Mouse (Mus musculus): ENCODE results near the gene Crat. TPM values are rescaled to one million over a fixed set of nuclear protein-coding genes. Genes with fewer than 3 reads are reported as not detected.

Gene Crat
- polyA plus RNA-seq, 1 experiment from 2014 or later = 27.7 TPM

DNA sequence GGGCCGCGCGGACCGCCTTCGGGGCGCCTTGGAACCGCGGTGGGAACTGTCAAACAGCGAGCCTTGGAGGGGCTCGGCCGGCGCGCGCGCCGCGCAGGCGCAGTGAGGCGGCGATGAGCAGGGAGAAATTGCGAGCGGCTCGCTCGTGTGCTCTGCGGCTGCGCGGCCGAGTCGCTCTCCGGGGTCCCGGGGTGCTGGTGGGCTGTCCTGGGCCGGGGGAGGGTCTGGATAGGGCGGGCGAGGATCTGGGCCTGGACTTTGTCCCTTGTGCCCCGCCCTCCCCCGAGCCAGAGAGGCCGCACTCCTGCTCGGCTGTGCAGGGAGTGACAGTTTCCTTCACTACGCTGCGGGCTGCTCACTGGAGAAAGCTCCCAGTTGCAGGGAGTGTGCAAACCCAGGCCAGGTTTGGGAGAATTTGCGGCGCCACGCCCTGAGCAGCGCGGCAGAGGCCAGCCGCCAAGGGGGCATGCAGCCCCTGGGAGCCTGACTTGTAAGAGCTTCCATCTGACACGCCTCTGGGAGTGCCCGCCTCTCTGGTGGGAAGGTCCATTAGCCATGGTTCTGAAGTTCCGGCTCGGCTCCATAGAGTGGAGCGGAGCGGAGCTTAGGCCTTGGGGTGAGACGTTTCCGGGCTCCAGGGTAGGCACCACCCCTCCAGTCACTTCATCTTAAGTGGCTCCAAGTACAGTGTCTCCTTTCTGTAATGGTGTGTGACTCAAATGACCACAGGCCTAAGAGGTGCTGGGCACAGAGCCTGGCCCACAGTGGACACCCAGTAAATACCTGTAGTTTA lies 22.8 kb downstream of the Crat start:
- WGBS = under 1% methylated on average over 54 of the region's 54 CpGs
- Histone ChIP-seq H3K36me3 (ENCODE audit: control insufficient read depth, insufficient read depth, low read length) (peaks cover 8% of the 10 kb centered on the region; the same call in 1 of the 2 replicates), H3K27me3 (ENCODE audit: control insufficient read depth, insufficient read depth, low read length) (no peaks in the 10 kb centered on the region), H3K4me3 (ENCODE audit: low read depth, low read length) (peak overlapping the region; percentile 65), H3K27ac (ENCODE audit: low read depth, low read length) (peak overlapping the region; percentile 89), H3K9me3 (ENCODE audit: control insufficient read depth, low read length) (no peaks in the 10 kb centered on the region), H3K9ac (replicated peaks; ENCODE audit: low read depth, low read length) (peak overlapping the region; percentile 72), H3K4me2 (ENCODE audit: low read depth, low read length) (peak overlapping the region; percentile 87), H3K4me1 (ENCODE audit: control insufficient read depth, insufficient read depth, low read length) (peaks cover 13% of the 10 kb centered on the region)
- ATAC-seq (ENCODE audit: low read depth) = peak; percentile 80

DNA sequence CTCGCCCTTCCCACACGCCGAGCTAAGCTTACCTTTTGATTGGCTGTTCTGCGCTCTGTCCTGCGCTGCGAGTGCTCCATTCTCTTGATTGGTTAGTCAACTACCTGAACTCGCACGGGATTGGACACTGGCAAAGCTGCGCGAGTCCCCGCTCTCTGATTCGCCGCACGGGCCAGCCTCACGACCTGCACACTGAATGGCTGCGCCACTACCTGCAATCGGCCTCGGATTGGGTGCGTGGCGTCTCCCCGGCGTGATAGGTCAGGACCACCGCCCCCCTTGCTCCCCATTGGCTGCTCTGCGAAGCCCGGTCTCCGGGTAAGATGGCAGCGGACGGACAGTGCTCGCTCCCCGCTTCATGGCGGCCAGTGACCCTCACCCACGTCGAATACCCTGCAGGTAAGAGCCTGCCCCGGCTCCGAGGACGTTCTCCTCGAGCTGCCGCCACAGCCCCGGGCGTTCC lies 23.5 kb downstream of the Crat start, which contains the start of gene Dolpp1:
TSS of gene Dolpp1 (plus strand) at position 141 of the 463 bp plus-strand sequence.
- WGBS = 0% methylated on average over 40 of the region's 40 CpGs
- peak; percentile 99 for ATAC-seq (ENCODE audit: low read depth)
- H3K9ac ChIP-seq (replicated peaks; ENCODE audit: low read depth, low read length) = peak within 1 kb of the TSS; percentile 72
- no peaks in the 10 kb centered on the region for H3K9me3 ChIP-seq (ENCODE audit: control insufficient read depth, low read length)
- H3K27ac ChIP-seq (ENCODE audit: low read depth, low read length) = peak within 1 kb of the TSS; percentile 89
- peak within 1 kb of the TSS; percentile 87 for H3K4me2 ChIP-seq (ENCODE audit: low read depth, low read length)
- H3K4me1 ChIP-seq (ENCODE audit: control insufficient read depth, insufficient read depth, low read length) = peaks cover 13% of the 10 kb centered on the region
- H3K4me3 ChIP-seq (ENCODE audit: low read depth, low read length) = peak within 1 kb of the TSS; percentile 65
- no peaks in the 10 kb centered on the region for H3K27me3 ChIP-seq (ENCODE audit: control insufficient read depth, insufficient read depth, low read length)
- peaks cover 8% of the 10 kb centered on the region; the same call in 1 of the 2 replicates for H3K36me3 ChIP-seq (ENCODE audit: control insufficient read depth, insufficient read depth, low read length)

DNA sequence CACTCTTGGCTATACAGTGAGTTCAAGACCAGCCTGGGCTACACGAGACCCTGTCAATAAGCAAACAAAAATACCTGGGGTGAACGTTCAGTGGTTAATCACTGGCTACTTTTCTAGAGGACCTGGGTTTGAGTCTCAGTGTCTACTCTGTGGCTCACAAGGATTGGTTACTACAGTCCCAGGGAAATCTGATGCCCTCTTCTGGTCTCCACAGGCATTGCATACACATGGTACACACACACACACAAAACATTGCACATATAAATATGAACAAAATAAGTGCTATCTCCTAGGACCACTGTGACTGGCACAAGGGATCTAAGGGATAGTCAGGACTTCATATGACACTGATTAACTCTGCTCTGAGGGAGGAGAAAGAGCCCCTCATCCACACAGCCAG lies 26.6 kb downstream of the Crat start:
- H3K27me3 ChIP-seq (ENCODE audit: control insufficient read depth, insufficient read depth, low read length) = no peaks in the 10 kb centered on the region
- no peak overlapping the region for H3K9ac ChIP-seq (replicated peaks; ENCODE audit: low read depth, low read length)
- peaks cover 6% of the 10 kb centered on the region; the same call in 1 of the 2 replicates for H3K36me3 ChIP-seq (ENCODE audit: control insufficient read depth, insufficient read depth, low read length)
- H3K27ac ChIP-seq (ENCODE audit: low read depth, low read length) = no peak overlapping the region
- 95% methylated on average over 2 of the region's 2 CpGs for WGBS
- H3K4me3 ChIP-seq (ENCODE audit: low read depth, low read length) = no peak overlapping the region
- no peak overlapping the region for H3K4me2 ChIP-seq (ENCODE audit: low read depth, low read length)
- no peaks in the 10 kb centered on the region for H3K9me3 ChIP-seq (ENCODE audit: control insufficient read depth, low read length)
- peaks cover 11% of the 10 kb centered on the region for H3K4me1 ChIP-seq (ENCODE audit: control insufficient read depth, insufficient read depth, low read length)
- ATAC-seq (ENCODE audit: low read depth) = no peak

DNA sequence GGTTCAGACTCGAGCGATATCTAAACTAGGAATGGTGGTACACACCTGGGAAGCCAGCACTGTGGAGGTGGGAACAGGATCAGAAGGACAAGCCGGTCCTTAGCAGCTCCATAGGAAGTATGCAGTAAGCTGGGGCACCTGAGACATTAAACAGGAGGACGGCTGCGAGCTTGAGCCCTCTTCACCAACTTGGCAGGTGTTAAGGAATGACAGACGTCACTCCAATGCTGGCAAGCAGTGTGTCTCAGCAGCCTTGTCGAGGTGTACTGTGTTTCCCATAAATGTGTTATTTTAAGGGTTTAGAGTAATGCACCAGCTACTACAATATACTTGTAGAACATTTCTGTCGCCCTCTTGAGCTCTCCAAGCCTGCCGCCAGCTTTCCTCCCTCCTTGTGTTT lies 28.7 kb downstream of the Crat start:
- Histone ChIP-seq H3K4me3 (ENCODE audit: low read depth, low read length) (no peak overlapping the region), H3K36me3 (ENCODE audit: control insufficient read depth, insufficient read depth, low read length) (peaks cover 12% of the 10 kb centered on the region; the same call in 1 of the 2 replicates)
- ATAC-seq (ENCODE audit: low read depth) = no peak

DNA sequence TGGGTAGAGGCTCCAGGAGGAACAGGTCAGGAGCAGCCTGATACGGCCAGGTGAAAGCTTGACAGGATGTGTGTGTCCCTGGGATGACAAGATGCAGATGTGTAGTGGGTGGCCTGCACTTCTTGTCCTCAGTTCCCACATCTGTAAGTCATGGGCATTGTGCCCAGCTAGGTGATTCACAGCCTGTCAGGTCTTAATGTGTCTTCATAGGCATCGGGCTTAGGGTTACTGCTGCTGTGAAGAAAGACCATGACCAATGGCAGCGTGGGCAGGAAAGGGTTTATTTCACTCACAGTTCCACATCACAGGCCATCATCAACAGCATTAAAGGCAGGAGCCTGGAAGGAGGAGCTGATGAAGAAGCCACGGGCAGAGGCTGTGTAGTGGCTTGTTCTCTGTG lies 30.0 kb downstream of the Crat start:
- ATAC-seq (ENCODE audit: low read depth) = no peak
- H3K9me3 ChIP-seq (ENCODE audit: control insufficient read depth, low read length) = no peaks in the 10 kb centered on the region
- 81% methylated on average over 4 of the region's 4 CpGs for WGBS
- no peak overlapping the region for H3K4me2 ChIP-seq (ENCODE audit: low read depth, low read length)
- no peak overlapping the region for H3K9ac ChIP-seq (replicated peaks; ENCODE audit: low read depth, low read length)
- no peaks in the 10 kb centered on the region for H3K27me3 ChIP-seq (ENCODE audit: control insufficient read depth, insufficient read depth, low read length)
- no peaks in the 10 kb centered on the region for H3K4me1 ChIP-seq (ENCODE audit: control insufficient read depth, insufficient read depth, low read length)
- H3K4me3 ChIP-seq (ENCODE audit: low read depth, low read length) = no peak overlapping the region
- H3K36me3 ChIP-seq (ENCODE audit: control insufficient read depth, insufficient read depth, low read length) = peaks cover 12% of the 10 kb centered on the region; the same call in 1 of the 2 replicates
- no peak overlapping the region for H3K27ac ChIP-seq (ENCODE audit: low read depth, low read length)

More for the DNA sequence above, 28.7 kb downstream of the Crat start:
- no peak overlapping the region for H3K27ac ChIP-seq (ENCODE audit: low read depth, low read length)
- H3K9ac ChIP-seq (replicated peaks; ENCODE audit: low read depth, low read length) = no peak overlapping the region
- no peak overlapping the region for H3K4me2 ChIP-seq (ENCODE audit: low read depth, low read length)
- 80% methylated on average over 9 of the region's 9 CpGs for WGBS
- no peaks in the 10 kb centered on the region for H3K4me1 ChIP-seq (ENCODE audit: control insufficient read depth, insufficient read depth, low read length)
- no peaks in the 10 kb centered on the region for H3K27me3 ChIP-seq (ENCODE audit: control insufficient read depth, insufficient read depth, low read length)
- H3K9me3 ChIP-seq (ENCODE audit: control insufficient read depth, low read length) = no peaks in the 10 kb centered on the region

DNA sequence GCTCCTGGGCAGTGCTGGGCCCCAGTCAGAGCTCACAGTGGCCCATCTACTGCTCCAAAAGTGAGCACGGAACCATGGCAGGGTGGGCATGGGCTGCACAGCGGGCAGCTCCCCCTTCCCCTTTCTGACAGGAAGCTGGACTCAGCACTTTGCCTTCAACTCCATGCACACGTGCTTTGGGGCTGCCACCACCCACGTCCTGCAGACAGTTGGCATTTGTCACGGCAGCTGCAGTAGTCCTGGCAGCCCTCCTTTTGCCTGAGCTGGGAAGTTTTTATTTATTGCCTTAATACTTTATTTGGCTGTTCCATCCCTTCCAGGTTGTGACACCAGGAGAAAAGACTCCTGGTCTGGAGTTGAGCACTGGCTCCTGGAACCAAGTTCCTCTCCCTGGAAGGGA lies 30.8 kb downstream of the Crat start:
- WGBS = 77% methylated on average over 5 of the region's 5 CpGs
- no peak overlapping the region for H3K27ac ChIP-seq (ENCODE audit: low read depth, low read length)
- no peak for ATAC-seq (ENCODE audit: low read depth)
- no peaks in the 10 kb centered on the region for H3K4me1 ChIP-seq (ENCODE audit: control insufficient read depth, insufficient read depth, low read length)
- H3K27me3 ChIP-seq (ENCODE audit: control insufficient read depth, insufficient read depth, low read length) = no peaks in the 10 kb centered on the region
- peaks cover 17% of the 10 kb centered on the region for H3K36me3 ChIP-seq (ENCODE audit: control insufficient read depth, insufficient read depth, low read length)
- no peaks in the 10 kb centered on the region for H3K9me3 ChIP-seq (ENCODE audit: control insufficient read depth, low read length)
- H3K4me3 ChIP-seq (ENCODE audit: low read depth, low read length) = no peak overlapping the region
- no peak overlapping the region for H3K4me2 ChIP-seq (ENCODE audit: low read depth, low read length)
- H3K9ac ChIP-seq (replicated peaks; ENCODE audit: low read depth, low read length) = no peak overlapping the region

DNA sequence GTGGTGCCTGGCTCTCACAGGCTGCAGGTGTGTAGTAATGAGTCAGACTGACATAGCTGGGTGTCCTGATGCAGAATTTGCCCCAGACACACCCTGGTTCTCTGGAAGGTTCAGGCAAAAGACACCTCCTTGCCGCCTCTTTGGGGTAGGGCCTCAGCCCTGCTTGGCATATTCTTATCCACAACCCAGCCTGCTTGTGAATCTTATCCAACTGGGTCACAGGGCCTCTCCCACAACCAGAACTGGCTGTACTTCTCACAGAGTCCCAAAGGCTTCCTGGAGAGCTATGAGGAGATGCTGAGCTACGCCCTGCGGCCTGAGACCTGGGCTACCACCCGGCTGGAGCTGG lies 34.3 kb downstream of the Crat start:
- Histone ChIP-seq H3K9ac (replicated peaks; ENCODE audit: low read depth, low read length) (no peak overlapping the region), H3K36me3 (ENCODE audit: control insufficient read depth, insufficient read depth, low read length) (peaks cover 41% of the 10 kb centered on the region), H3K9me3 (ENCODE audit: control insufficient read depth, low read length) (no peaks in the 10 kb centered on the region), H3K4me3 (ENCODE audit: low read depth, low read length) (no peak overlapping the region), H3K27me3 (ENCODE audit: control insufficient read depth, insufficient read depth, low read length) (no peaks in the 10 kb centered on the region), H3K27ac (ENCODE audit: low read depth, low read length) (no peak overlapping the region), H3K4me1 (ENCODE audit: control insufficient read depth, insufficient read depth, low read length) (no peaks in the 10 kb centered on the region), H3K4me2 (ENCODE audit: low read depth, low read length) (no peak overlapping the region)
- WGBS = 93% methylated on average over 4 of the region's 4 CpGs
- no peak for ATAC-seq (ENCODE audit: low read depth)

DNA sequence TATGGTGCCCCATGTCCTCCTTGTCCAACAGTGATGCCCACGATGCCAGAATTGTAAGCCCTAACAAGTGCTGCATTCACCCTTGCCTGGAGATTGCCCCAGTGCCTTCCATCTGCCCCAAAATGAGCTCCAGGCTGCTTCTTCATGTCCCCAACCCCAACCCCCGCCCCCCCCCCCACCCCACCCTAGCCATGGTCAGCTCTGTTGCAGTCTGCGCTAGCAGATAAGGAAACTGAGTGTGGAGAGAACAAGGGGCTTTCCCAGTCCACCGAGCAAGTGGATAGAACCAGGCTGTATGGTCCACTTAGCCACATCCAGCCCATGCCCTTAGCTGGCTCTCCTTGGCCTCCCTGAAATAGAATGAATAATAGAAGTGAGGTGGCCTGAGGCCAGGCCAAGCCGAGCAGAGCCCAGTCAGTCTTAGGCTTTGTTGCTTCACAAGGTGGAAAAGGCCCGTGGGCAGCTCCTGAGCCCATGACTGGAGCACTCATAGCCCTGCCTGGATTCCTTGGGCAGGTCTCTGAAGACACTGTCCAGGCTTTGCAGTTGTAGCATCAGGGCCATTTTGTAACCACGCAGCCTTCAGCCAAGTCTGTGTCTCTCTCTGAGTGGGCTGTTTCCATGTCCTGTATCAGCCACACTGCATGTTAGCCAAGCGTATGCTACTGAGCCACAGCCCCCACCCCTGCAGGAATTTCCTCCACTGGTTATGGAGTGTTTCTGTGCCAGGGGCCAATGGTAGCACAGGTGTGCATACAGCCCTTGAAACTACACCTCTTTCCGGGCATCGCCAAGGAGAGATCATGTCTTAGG lies 34.8 kb downstream of the Crat start:
- no peak for ATAC-seq (ENCODE audit: low read depth)
- Histone ChIP-seq H3K4me3 (ENCODE audit: low read depth, low read length) (no peak overlapping the region), H3K4me2 (ENCODE audit: low read depth, low read length) (no peak overlapping the region), H3K27ac (ENCODE audit: low read depth, low read length) (no peak overlapping the region), H3K27me3 (ENCODE audit: control insufficient read depth, insufficient read depth, low read length) (no peaks in the 10 kb centered on the region), H3K9me3 (ENCODE audit: control insufficient read depth, low read length) (no peaks in the 10 kb centered on the region), H3K4me1 (ENCODE audit: control insufficient read depth, insufficient read depth, low read length) (no peaks in the 10 kb centered on the region), H3K36me3 (ENCODE audit: control insufficient read depth, insufficient read depth, low read length) (peaks cover 47% of the 10 kb centered on the region), H3K9ac (replicated peaks; ENCODE audit: low read depth, low read length) (no peak overlapping the region)
- 90% methylated on average over 10 of the region's 10 CpGs for WGBS

DNA sequence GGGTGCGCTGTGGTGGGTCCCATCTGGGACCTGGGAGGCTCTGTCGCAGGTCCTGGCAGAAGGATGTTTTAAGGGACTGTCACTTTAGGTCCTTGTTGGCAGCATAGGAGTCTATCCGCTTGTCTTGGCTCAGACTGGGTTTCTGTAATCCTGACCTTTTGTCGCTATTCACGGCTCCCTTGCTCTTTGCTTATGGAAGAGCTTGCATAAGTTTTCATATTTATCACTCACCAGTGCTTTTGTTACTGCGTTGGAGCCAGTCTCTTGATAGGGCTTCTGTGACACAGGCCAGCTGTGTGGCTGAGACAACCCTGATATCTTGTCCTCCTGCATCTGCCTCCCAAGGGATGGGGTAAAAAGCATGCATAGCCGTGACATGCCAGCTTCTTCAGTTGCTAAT lies 36.3 kb downstream of the Crat start:
- WGBS = 93% methylated on average over 7 of the region's 7 CpGs
- ATAC-seq (ENCODE audit: low read depth) = no peak
- H3K36me3 ChIP-seq (ENCODE audit: control insufficient read depth, insufficient read depth, low read length) = peaks cover 49% of the 10 kb centered on the region

More for the DNA sequence above, 36.3 kb downstream of the Crat start:
- Histone ChIP-seq H3K4me1 (ENCODE audit: control insufficient read depth, insufficient read depth, low read length) (no peaks in the 10 kb centered on the region), H3K4me2 (ENCODE audit: low read depth, low read length) (no peak overlapping the region), H3K4me3 (ENCODE audit: low read depth, low read length) (no peak overlapping the region), H3K9ac (replicated peaks; ENCODE audit: low read depth, low read length) (no peak overlapping the region), H3K9me3 (ENCODE audit: control insufficient read depth, low read length) (no peaks in the 10 kb centered on the region), H3K27me3 (ENCODE audit: control insufficient read depth, insufficient read depth, low read length) (no peaks in the 10 kb centered on the region), H3K27ac (ENCODE audit: low read depth, low read length) (no peak overlapping the region)
